ENCODE assay signal across 8 mouse cellular contexts in the genomic region with DNA sequence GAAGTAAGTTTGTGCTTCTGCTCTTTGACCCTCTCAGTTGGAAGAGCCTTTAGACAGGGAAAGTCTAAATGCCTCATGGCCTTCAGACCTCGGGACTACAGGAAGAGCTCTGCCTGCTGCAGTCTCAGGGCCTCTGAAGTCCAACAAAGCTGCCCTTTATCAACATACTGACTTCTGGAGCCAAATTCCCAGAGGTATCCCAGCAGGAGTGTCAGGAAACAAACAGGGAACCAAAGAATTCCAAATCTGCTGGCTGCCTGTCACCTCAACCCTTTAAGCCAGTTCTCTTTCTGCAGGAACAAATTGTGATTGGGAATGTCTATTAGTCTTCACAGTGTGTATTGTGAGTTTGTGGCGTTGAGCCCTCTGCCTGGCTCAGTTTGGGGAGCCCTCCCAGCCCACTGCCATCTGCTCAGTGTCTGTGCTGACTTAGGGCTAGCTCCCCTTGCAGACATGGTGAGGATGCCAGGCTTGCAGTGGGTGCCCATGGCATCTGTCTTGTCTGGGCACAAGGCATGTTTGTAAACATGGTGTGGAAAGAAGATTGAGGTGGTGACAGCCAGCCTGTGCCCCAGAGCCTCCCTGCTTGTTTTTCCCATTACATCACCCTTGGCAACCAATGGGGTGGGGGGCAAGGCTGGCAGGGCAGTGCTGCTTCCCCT.
DNase-seq lines count a peak whose midpoint lies in the region; ATAC-seq lines count a peak whose summit lies in the region.

No protein-coding gene starts in this region.

- peak; percentile 22 for DNase-seq in adrenal gland, postnatal 10 days
- no peak for DNase-seq in adrenal gland, adult 18-20 months (ENCODE audit: low spot score in 2 of 2)
- DNase-seq in 3T3-L1 (ENCODE audit: low read depth, low spot score): peak; percentile 41
- DNase-seq in fibroblast of lung, adult 2 months (ENCODE audit: low read depth): peak; percentile 28
- DNase-seq in layer of hippocampus, adult 8-10 months (ENCODE audit: low spot score in 2 of 2): peak; percentile 7 to 16

- H3K27ac ChIP-seq in midbrain, embryonic 15.5 days: peak overlapping the region; percentile 38

- ATAC-seq in midbrain, embryonic 15.5 days (replicated peaks): peak; percentile 75; the same call in 1 of the 2 replicates
- no peak for ATAC-seq in activated CD4-positive, CD25-positive, alpha-beta regulatory T cell, adult 4 months
- ATAC-seq in megakaryocyte-erythroid progenitor cell, adult 5-6 weeks (replicated peaks; ENCODE audit: low FRiP score, low TSS enrichment, poor library complexity, severe bottlenecking): no peak

- H3K27me3 ChIP-seq in midbrain, embryonic 15.5 days (replicated peaks): no peaks in the 10 kb centered on the region

- 0 out of 2 replicates have a peak, but pooled peaks cover 4% of the 10 kb centered on the region for H3K4me1 ChIP-seq in midbrain, embryonic 15.5 days

- no peaks in the 10 kb centered on the region for H3K36me3 ChIP-seq in midbrain, embryonic 15.5 days (replicated peaks)

- H3K9me3 ChIP-seq in midbrain, embryonic 15.5 days: no peaks in the 10 kb centered on the region

- H3K4me3 ChIP-seq in midbrain, embryonic 15.5 days: no peak overlapping the region

- H3K9ac ChIP-seq in midbrain, embryonic 15.5 days: no peak overlapping the region

- WGBS in midbrain, embryonic 15.5 days: 18% methylated on average over 2 of the region's 2 CpGs

- H3K4me2 ChIP-seq in midbrain, embryonic 15.5 days: no peak overlapping the region

Comparison
In these comparisons a context has a peak if more than half of its experiments do, and no peak if none do; other contexts are left out.
1. DNase-seq: peak in adrenal gland, postnatal 10 days (single experiment), 3T3-L1 (single experiment), fibroblast of lung, adult 2 months (single experiment) and layer of hippocampus, adult 8-10 months (2 of 2); none in adrenal gland, adult 18-20 months (0 of 2).